Mouse (Mus musculus): Measurements from ENCODE around the gene Rsph6a.

Rsph6a gene

GRCm38 (mm10) chr7:19078732-19079131, 24.2 kb downstream of the Rsph6a start:
- DNase-seq (ENCODE audit: low spot score in 2 of 2) = no peak

GRCm38 (mm10) chr7:19080451-19080950, 26.0 kb downstream of the Rsph6a start:
- DNase-seq (ENCODE audit: low spot score in 2 of 2) = no peak

GRCm38 (mm10) chr7:19082171-19082570, 27.7 kb downstream of the Rsph6a start:
- no peak for DNase-seq (ENCODE audit: low spot score in 2 of 2)

- no peak for DNase-seq (ENCODE audit: low spot score in 2 of 2)
Measured at GRCm38 (mm10) chr7:19083096-19083495, 28.6 kb downstream of the Rsph6a start.

- DNase-seq (ENCODE audit: low spot score in 2 of 2) = no peak
Measured at GRCm38 (mm10) chr7:19083701-19084100, 29.2 kb downstream of the Rsph6a start, which contains the start of gene Dmpk. TSS of gene Dmpk (plus strand) at chr7:19083849.

GRCm38 (mm10) chr7:19084277-19084771, 29.8 kb downstream of the Rsph6a start:
- no peak for DNase-seq (ENCODE audit: low spot score in 2 of 2)

GRCm38 (mm10) chr7:19084921-19085473, 30.5 kb downstream of the Rsph6a start:
- no peak for DNase-seq (ENCODE audit: low spot score in 2 of 2)

GRCm38 (mm10) chr7:19085495-19085894, 31.0 kb downstream of the Rsph6a start:
- DNase-seq (ENCODE audit: low spot score in 2 of 2) = no peak

GRCm38 (mm10) chr7:19086042-19086441, 31.6 kb downstream of the Rsph6a start:
- DNase-seq (ENCODE audit: low spot score in 2 of 2) = no peak

GRCm38 (mm10) chr7:19086760-19087159, 32.3 kb downstream of the Rsph6a start:
- DNase-seq (ENCODE audit: low spot score in 2 of 2) = no peak

- DNase-seq (ENCODE audit: low spot score in 2 of 2) = peak in 1 of 2 experiments; percentile 49
Measured at GRCm38 (mm10) chr7:19088813-19089212, 34.3 kb downstream of the Rsph6a start.

- DNase-seq (ENCODE audit: low spot score in 2 of 2) = no peak
Measured at GRCm38 (mm10) chr7:19091913-19092312, 37.4 kb downstream of the Rsph6a start.

GRCm38 (mm10) chr7:19092381-19093173, 38.1 kb downstream of the Rsph6a start:
- DNase-seq (ENCODE audit: low spot score in 2 of 2) = peak in 1 of 2 experiments; percentile 58

GRCm38 (mm10) chr7:19093174-19093521, 38.7 kb downstream of the Rsph6a start:
- peak in 1 of 2 experiments; percentile 79 for DNase-seq (ENCODE audit: low spot score in 2 of 2)

GRCm38 (mm10) chr7:19093537-19094385, 39.3 kb downstream of the Rsph6a start:
- DNase-seq (ENCODE audit: low spot score in 2 of 2) = peak; percentile 87 to 89

- DNase-seq (ENCODE audit: low spot score in 2 of 2) = no peak
Measured at GRCm38 (mm10) chr7:19094471-19094825, 40.0 kb downstream of the Rsph6a start, which contains the start of gene Six5. TSS of gene Six5 (plus strand) at chr7:19094594.

- DNase-seq (ENCODE audit: low spot score in 2 of 2) = peak in 1 of 2 experiments; percentile 40
Measured at GRCm38 (mm10) chr7:19094826-19095750, 40.6 kb downstream of the Rsph6a start.

- DNase-seq (ENCODE audit: low spot score in 2 of 2) = no peak
Measured at GRCm38 (mm10) chr7:19095751-19096110, 41.2 kb downstream of the Rsph6a start.

GRCm38 (mm10) chr7:19096421-19096976, 42.0 kb downstream of the Rsph6a start:
- DNase-seq (ENCODE audit: low spot score in 2 of 2) = no peak

GRCm38 (mm10) chr7:19097217-19097616, 42.7 kb downstream of the Rsph6a start:
- DNase-seq (ENCODE audit: low spot score in 2 of 2) = no peak

- DNase-seq (ENCODE audit: low spot score in 2 of 2) = no peak
Measured at GRCm38 (mm10) chr7:19097863-19098262, 43.4 kb downstream of the Rsph6a start.
